ENCODE assay signal across 12 mouse cellular contexts in the genomic region with DNA sequence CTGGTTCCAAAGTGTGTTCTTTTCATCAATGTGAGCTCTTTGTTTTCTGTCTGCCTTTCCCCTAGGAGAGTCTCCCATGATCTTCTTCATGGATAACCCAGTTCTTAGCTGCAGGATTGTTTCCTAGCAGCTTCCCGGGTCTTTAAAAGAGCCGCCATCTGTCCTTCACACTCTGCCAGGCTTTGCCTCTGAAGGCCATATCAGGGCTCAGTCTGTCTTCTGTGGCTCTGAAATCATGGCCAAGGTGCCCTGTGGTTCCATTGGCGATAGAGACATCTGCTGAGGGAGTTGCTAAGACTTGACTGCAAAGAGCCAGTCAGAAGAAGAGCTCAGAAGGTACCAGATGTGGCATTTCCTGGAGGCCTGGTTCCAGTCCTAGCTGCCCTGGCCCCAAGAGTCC.
"Had no signal": no experiment of that assay in that cellular context is flagged by ENCODE, and none has a peak within 500 bp of the region (broad histone marks: within the 10 kb centered on the region; RNA-seq: fewer than 3 reads in every experiment).

No protein-coding gene starts in this region.

- H3K4me1 ChIP-seq: kidney, embryonic 15.5 days; limb, embryonic 10.5 days; liver, embryonic 12.5 days; lung, embryonic 15.5 days; megakaryocyte, embryonic 14.5 days; midbrain, embryonic 15.5 days; neural tube, embryonic 12.5 days had no signal

- H3K4me3 ChIP-seq: kidney, embryonic 15.5 days; limb, embryonic 10.5 days; liver, embryonic 12.5 days; lung, embryonic 15.5 days; megakaryocyte, embryonic 14.5 days; midbrain, embryonic 15.5 days; neural tube, embryonic 12.5 days had no signal

- ATAC-seq: liver, embryonic 12.5 days; midbrain, embryonic 15.5 days had no signal

- DNase-seq: kidney, postnatal 14 days; lung, postnatal 14 days; thymus, postnatal 36 days had no signal

- H3K9me3 ChIP-seq: kidney, embryonic 15.5 days; limb, embryonic 10.5 days; liver, embryonic 12.5 days; lung, embryonic 15.5 days; midbrain, embryonic 15.5 days; neural tube, embryonic 12.5 days had no signal

- H3K36me3 ChIP-seq: kidney, embryonic 15.5 days; limb, embryonic 10.5 days; liver, embryonic 12.5 days; lung, embryonic 15.5 days; midbrain, embryonic 15.5 days; neural tube, embryonic 12.5 days had no signal

- H3K4me2 ChIP-seq: kidney, embryonic 15.5 days; liver, embryonic 12.5 days; lung, embryonic 15.5 days; midbrain, embryonic 11.5 days; midbrain, embryonic 15.5 days; neural tube, embryonic 12.5 days had no signal

- H3K27ac ChIP-seq: kidney, embryonic 15.5 days; limb, embryonic 10.5 days; liver, embryonic 12.5 days; lung, embryonic 15.5 days; macrophage; midbrain, embryonic 15.5 days; neural tube, embryonic 12.5 days had no signal

- H3K9ac ChIP-seq: kidney, embryonic 15.5 days; liver, embryonic 12.5 days; lung, embryonic 15.5 days; midbrain, embryonic 15.5 days; neural tube, embryonic 12.5 days had no signal

- H3K27me3 ChIP-seq: kidney, embryonic 15.5 days; liver, embryonic 12.5 days; lung, embryonic 15.5 days; midbrain, embryonic 15.5 days; neural tube, embryonic 12.5 days had no signal
